Mouse (Mus musculus) midbrain, embryonic 16.5 days (tissue): ENCODE measurements at regions not wholly inside any gene's neighbourhood (a gene's known extent, or its start where the extent isn't known, plus 50 kb on each side); places are given as distances from the start of the nearest gene placed in this dataset.

Experiments
- ATAC-seq: fragments of 200-750 bp; cut with Nextera tagmentation; 2 replicates; pipeline ENCODE4 v1.8.0; 2017; ENCODE audit warnings: moderate TSS enrichment
- H3K27ac ChIP-seq: fragments of 300-500 bp; sonication (generic); 2 replicates; pipeline ENCODE4 v1.5.1; 2014; ENCODE audit warnings: mild to moderate bottlenecking, low read length, mixed read lengths
- H3K27me3 ChIP-seq: fragments of 300-500 bp; sonication (generic); 2 replicates; pipeline ENCODE4 v1.6.1; 2014; ENCODE audit warnings: low read depth, low read length, mixed read lengths; ENCODE audit not compliant: control insufficient read depth, insufficient read depth
- H3K36me3 ChIP-seq: fragments of 300-500 bp; sonication (generic); 2 replicates; pipeline ENCODE4 v1.6.1; 2014; ENCODE audit warnings: mild to moderate bottlenecking, low read length, moderate library complexity, mixed read lengths; ENCODE audit not compliant: control insufficient read depth, insufficient read depth
- H3K4me1 ChIP-seq: fragments of 300-500 bp; sonication (generic); 2 replicates; pipeline ENCODE4 v1.6.1; 2014; ENCODE audit warnings: mild to moderate bottlenecking, low read length, mixed read lengths; ENCODE audit not compliant: control insufficient read depth, insufficient read depth
- H3K4me2 ChIP-seq: fragments of 300-500 bp; sonication (generic); 2 replicates; pipeline ENCODE4 v1.6.1; 2014; ENCODE audit warnings: mild to moderate bottlenecking, low read length, mixed read lengths
- H3K4me3 ChIP-seq: fragments of 300-500 bp; sonication (generic); 2 replicates; pipeline ENCODE4 v1.5.1; 2014; ENCODE audit warnings: low read depth, mild to moderate bottlenecking, low read length, moderate library complexity, mixed read lengths
- H3K9ac ChIP-seq: fragments of 300-500 bp; sonication (generic); 2 replicates; pipeline ENCODE4 v1.6.1; 2014; ENCODE audit warnings: low read depth, low read length, mixed read lengths
- H3K9me3 ChIP-seq: fragments of 300-500 bp; sonication (generic); replicated peaks from 2 replicates; pipeline ENCODE4 v1.6.1; 2014; ENCODE audit warnings: mild to moderate bottlenecking, low read length, mixed read lengths; ENCODE audit not compliant: control insufficient read depth, poor library complexity, severe bottlenecking
- WGBS: fragments of 180-500 bp; shearing (Covaris S2); extraction: QIAGEN DNeasy Blood & Tissue Kit; methylation state at CpG from one replicate; pipeline ENCODE4 v1.1.7; 2014; 5-methylcytosine and 5-hydroxymethylcytosine counted together

DNA sequence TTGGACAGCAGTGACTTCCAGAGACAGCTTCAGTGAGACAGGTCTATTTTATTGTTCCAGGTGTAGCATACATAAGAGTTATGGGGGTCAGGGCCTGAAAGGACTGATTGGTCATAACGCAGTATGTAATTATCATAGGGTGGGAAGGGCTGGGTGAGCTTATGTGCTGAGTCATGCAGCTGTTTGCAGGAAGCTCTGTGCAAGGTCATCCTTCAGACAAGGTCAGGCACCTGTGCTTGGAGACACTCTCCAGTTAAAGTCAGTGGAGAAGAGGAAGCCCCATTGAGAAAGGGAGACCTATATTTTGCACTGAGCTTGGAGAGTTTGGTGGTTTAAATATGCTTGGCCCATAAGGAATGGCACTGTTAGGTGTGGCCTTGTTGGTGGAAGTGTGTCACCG is 62.0 kb upstream of the Nkd1 start:
- Histone ChIP-seq H3K27me3 (no peaks in the 10 kb centered on the region), H3K9ac (no peak overlapping the region), H3K4me3 (no peak overlapping the region), H3K4me2 (no peak overlapping the region), H3K27ac (no peak overlapping the region), H3K4me1 (peaks cover 6% of the 10 kb centered on the region; the same call in 1 of the 2 replicates), H3K9me3 (no peaks in the 10 kb centered on the region; the same call in 1 of the 2 replicates), H3K36me3 (no peaks in the 10 kb centered on the region)
- 88% methylated on average over 2 of the region's 2 CpGs for WGBS
- no peak for ATAC-seq

GRCm38 (mm10) chr8:88467756-88468155 is 53.4 kb upstream of the Nkd1 start:
- ATAC-seq: no peak

DNA sequence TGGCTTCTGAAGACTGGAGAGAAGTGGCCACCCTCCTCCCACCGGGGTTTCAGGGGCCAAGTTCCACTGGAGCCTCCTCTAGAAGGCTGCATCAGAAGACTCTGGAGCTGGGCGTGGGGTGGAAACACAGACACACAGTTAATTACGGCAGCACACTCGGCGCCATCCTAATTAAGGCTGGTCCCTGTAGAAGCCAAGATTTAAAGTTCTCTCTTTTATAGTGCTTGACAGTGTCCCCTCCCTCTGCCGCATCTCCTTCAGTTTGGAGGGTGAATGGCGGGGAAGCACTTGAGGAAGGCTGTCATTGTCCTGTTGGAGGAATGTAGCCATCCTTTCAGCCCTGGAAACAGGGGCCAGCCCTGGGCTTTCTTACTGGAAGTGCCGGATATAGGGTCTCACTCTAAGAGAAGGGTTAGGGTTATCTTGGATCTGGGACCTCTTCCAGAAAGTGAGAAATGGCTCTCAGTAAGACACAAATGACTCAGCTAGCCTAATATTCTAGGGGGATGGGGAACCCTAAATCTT is 50.2 kb upstream of the Nkd1 start:
- H3K4me3 ChIP-seq: no peak overlapping the region
- ATAC-seq: no peak
- no peak overlapping the region for H3K27ac ChIP-seq
- no peaks in the 10 kb centered on the region for H3K36me3 ChIP-seq
- no peak overlapping the region for H3K9ac ChIP-seq
- no peaks in the 10 kb centered on the region; the same call in 1 of the 2 replicates for H3K27me3 ChIP-seq
- 51% methylated on average over 8 of the region's 8 CpGs for WGBS
- no peak overlapping the region for H3K4me2 ChIP-seq
- no peaks in the 10 kb centered on the region for H3K4me1 ChIP-seq
- H3K9me3 ChIP-seq: 0 out of 2 replicates have a peak, but pooled peaks cover 2% of the 10 kb centered on the region

More at GRCm38 (mm10) chr8:88467756-88468155, 53.4 kb upstream of the Nkd1 start:
- 66% methylated on average over 3 of the region's 3 CpGs for WGBS
- Histone ChIP-seq H3K27me3 (no peaks in the 10 kb centered on the region), H3K4me2 (no peak overlapping the region), H3K9me3 (0 out of 2 replicates have a peak, but pooled peaks cover 2% of the 10 kb centered on the region), H3K9ac (no peak overlapping the region), H3K36me3 (no peaks in the 10 kb centered on the region), H3K4me1 (no peaks in the 10 kb centered on the region), H3K27ac (no peak overlapping the region), H3K4me3 (no peak overlapping the region)
